Mouse (Mus musculus) embryonic facial prominence, embryonic 13.5 days (tissue): ENCODE data around the gene Gpd1. TPM values are rescaled to one million over a fixed set of nuclear protein-coding genes. Genes with fewer than 3 reads are reported as not detected.
"Not testable (repeated sequence)": the region's sequence is repeated elsewhere in the genome, so short reads cannot be mapped to it uniquely, and the experiment has no call there.

Source experiments
- ATAC-seq: fragments of 200-750 bp; cut with Nextera tagmentation; 2 replicates; pipeline ENCODE4 v1.8.0; 2017; ENCODE audit warnings: low read depth; ENCODE audit not compliant: insufficient number of reproducible peaks, insufficient read depth, low FRiP score, low TSS enrichment
- H3K27ac ChIP-seq: fragments of 300-500 bp; sonication (generic); 2 replicates; pipeline ENCODE4 v1.5.1; 2015; ENCODE audit warnings: moderate library complexity, mild to moderate bottlenecking, inconsistent platforms
- H3K27me3 ChIP-seq: fragments of 300-500 bp; sonication (generic); 2 replicates; pipeline ENCODE4 v1.6.1; 2015; ENCODE audit warnings: mild to moderate bottlenecking, inconsistent platforms
- H3K36me3 ChIP-seq: fragments of 300-500 bp; sonication (generic); 2 replicates; pipeline ENCODE4 v1.6.1; 2015; ENCODE audit warnings: mild to moderate bottlenecking, inconsistent platforms
- H3K4me1 ChIP-seq: fragments of 300-500 bp; sonication (generic); 2 replicates; pipeline ENCODE4 v1.6.1; 2015; ENCODE audit warnings: inconsistent platforms
- H3K4me2 ChIP-seq: fragments of 300-500 bp; sonication (generic); 2 replicates; pipeline ENCODE4 v1.6.1; 2015; ENCODE audit warnings: moderate library complexity, mild to moderate bottlenecking, inconsistent platforms
- H3K4me3 ChIP-seq: fragments of 300-500 bp; sonication (generic); 2 replicates; pipeline ENCODE4 v1.5.1; 2015; ENCODE audit warnings: mild to moderate bottlenecking, inconsistent platforms
- H3K9ac ChIP-seq: fragments of 300-500 bp; sonication (generic); 2 replicates; pipeline ENCODE4 v1.6.1; 2015; ENCODE audit warnings: mild to moderate bottlenecking, inconsistent platforms
- H3K9me3 ChIP-seq: fragments of 300-500 bp; sonication (generic); 2 replicates; pipeline ENCODE4 v1.6.1; 2016; ENCODE audit warnings: inconsistent platforms
- whole genome bisulfite sequencing: fragments of 180-500 bp; shearing (Covaris S2); methylation state at CpG from one replicate; pipeline ENCODE4 v1.1.7; 2015; ENCODE audit warnings: mixed read lengths; 5-methylcytosine and 5-hydroxymethylcytosine counted together
- polyA plus RNA-seq: library from polyadenylated mRNA; unstranded; fragments of >200 nt; fragmentation: Nextera tagmentation; extraction: Ambion mirVana; gene quantifications from 2 replicates; pipeline ENCODE4 v1.2.1, GENCODE M21; 2015

Gene Gpd1
- polyA plus RNA-seq, 1 experiment from 2014 or later, result 0.37 TPM

DNA sequence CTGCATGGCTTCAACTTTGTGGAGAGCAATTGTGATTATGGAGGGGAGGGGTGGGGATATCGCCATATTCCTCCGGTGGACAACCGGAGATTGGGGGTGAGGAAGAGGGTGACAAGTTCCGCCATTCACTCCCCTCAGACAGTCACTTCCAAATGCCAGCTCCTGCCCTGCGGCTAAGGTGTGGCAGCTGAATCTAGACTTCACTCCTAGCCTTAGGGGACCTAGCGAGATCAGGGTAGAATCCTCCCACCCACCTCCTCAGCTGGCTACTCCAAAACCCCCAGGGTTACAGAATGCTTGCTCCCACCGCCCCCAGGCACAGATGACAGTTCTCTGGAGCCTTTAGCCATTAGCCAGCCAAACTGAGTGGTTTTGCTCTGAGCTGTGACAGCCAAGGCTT is 38.3 kb upstream of the Gpd1 start:
- no peak for ATAC-seq
- no peak overlapping the region for H3K27ac ChIP-seq
- 63% methylated on average over 7 of the region's 7 CpGs for WGBS
- peaks cover 16% of the 10 kb centered on the region for H3K4me1 ChIP-seq
- H3K4me3 ChIP-seq, result no peak overlapping the region
- no peaks in the 10 kb centered on the region for H3K36me3 ChIP-seq
- H3K9me3 ChIP-seq, result no peaks in the 10 kb centered on the region
- H3K27me3 ChIP-seq, result peaks cover 9% of the 10 kb centered on the region
- H3K9ac ChIP-seq, result no peak overlapping the region
- no peak overlapping the region for H3K4me2 ChIP-seq

DNA sequence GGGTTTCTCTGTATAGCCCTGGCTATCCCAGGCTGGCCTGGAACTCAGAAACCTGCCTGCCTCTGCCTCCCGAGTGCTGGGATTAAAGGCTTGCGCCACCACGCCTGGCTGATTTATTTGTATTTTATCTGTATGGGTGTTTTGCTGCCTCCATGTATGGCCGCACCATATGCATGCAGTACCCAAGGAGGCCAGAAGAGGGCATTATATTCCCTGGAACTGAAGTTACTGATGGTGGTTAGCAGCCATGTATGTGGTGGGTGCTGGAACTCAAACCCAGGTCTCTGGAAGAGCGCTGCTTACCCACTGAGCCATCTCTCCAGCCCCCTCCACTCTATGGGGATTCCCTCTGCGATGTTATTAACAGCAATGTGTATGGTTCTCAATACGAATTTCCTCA is 34.4 kb upstream of the Gpd1 start:
- H3K4me2 ChIP-seq, result no peak overlapping the region
- H3K9me3 ChIP-seq, result no peaks in the 10 kb centered on the region
- H3K4me3 ChIP-seq, result no peak overlapping the region
- no peak overlapping the region for H3K9ac ChIP-seq
- no peak overlapping the region for H3K27ac ChIP-seq
- WGBS, result 88% methylated on average over 7 of the region's 7 CpGs
- H3K27me3 ChIP-seq, result no peaks in the 10 kb centered on the region
- H3K36me3 ChIP-seq, result no peaks in the 10 kb centered on the region
- ATAC-seq, result no peak
- peaks cover 8% of the 10 kb centered on the region for H3K4me1 ChIP-seq

GRCm38 (mm10) chr15:99684156-99684555 is 33.2 kb upstream of the Gpd1 start:
- no peak overlapping the region for H3K4me3 ChIP-seq
- no peak for ATAC-seq
- H3K27me3 ChIP-seq, result no peaks in the 10 kb centered on the region
- no peak overlapping the region for H3K9ac ChIP-seq
- no peaks in the 10 kb centered on the region for H3K9me3 ChIP-seq
- H3K36me3 ChIP-seq, result no peaks in the 10 kb centered on the region
- no peaks in the 10 kb centered on the region for H3K4me1 ChIP-seq
- WGBS, result 89% methylated on average over 5 of the region's 5 CpGs
- H3K27ac ChIP-seq, result no peak overlapping the region
- H3K4me2 ChIP-seq, result no peak overlapping the region

DNA sequence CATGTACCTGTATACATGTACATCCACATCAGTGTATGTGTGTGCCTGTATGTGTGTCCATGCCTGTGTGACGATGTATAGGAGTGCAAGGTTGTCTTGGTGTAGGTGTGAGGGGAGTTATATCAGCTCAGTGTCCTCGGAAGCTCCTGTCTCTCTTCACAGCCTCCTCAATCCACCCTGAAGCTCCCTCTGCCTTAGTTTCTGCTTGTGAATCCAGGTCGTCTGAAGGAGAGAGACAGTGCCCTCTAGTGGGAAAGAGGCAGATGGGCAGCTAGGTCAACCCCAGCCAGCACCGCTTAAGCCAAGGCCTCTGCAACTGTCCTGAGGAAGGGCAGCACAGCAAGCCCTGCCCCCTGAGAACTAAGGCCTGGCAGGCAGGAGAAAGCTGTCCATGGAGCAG is 28.6 kb upstream of the Gpd1 start:
- H3K4me1 ChIP-seq, result peaks cover 2% of the 10 kb centered on the region; the same call in 1 of the 2 replicates
- WGBS, result 7% methylated on average over 4 of the region's 4 CpGs

GRCm38 (mm10) chr15:99690924-99691323 is 26.4 kb upstream of the Gpd1 start:
- H3K9me3 ChIP-seq, result no peaks in the 10 kb centered on the region
- peaks cover 2% of the 10 kb centered on the region; the same call in 1 of the 2 replicates for H3K4me1 ChIP-seq
- H3K27ac ChIP-seq, result no peak overlapping the region
- no peak for ATAC-seq
- H3K27me3 ChIP-seq, result peaks cover 13% of the 10 kb centered on the region
- H3K36me3 ChIP-seq, result no peaks in the 10 kb centered on the region
- H3K4me3 ChIP-seq, result no peak overlapping the region
- WGBS, result 12% methylated on average over 4 of the region's 4 CpGs
- 0 out of 2 replicates have a peak overlapping the region, but pooled peaks have one; percentile 32 for H3K9ac ChIP-seq
- H3K4me2 ChIP-seq, result no peak overlapping the region

More for the DNA sequence above, 28.6 kb upstream of the Gpd1 start:
- Histone ChIP-seq H3K9ac (no peak overlapping the region), H3K4me2 (no peak overlapping the region), H3K27me3 (peaks cover 11% of the 10 kb centered on the region), H3K27ac (no peak overlapping the region), H3K4me3 (no peak overlapping the region), H3K36me3 (no peaks in the 10 kb centered on the region), H3K9me3 (no peaks in the 10 kb centered on the region)
- ATAC-seq, result no peak

DNA sequence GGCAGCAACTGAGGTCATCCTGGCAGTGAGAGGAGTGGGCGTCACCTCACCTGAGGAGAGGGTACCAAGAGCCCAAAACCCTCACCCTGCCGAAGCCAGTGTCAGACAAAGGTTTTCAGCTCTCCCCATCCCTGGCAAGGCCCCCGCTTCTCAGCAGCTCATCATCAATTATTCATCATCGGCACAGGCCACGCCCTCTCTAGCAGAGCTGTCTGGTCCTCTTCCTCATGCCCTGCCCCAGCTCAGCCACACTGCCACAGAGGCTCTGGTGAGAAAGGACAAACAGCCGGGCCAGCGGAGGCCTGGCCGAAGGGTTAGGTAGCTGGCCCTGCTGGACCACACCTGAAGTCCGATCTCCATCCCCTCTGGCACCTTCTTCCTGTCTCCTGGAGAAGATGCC is 25.3 kb upstream of the Gpd1 start:
- H3K9me3 ChIP-seq, result no peaks in the 10 kb centered on the region
- no peak overlapping the region for H3K4me2 ChIP-seq
- no peak overlapping the region for H3K9ac ChIP-seq
- no peaks in the 10 kb centered on the region for H3K36me3 ChIP-seq
- no peak for ATAC-seq
- peaks cover 20% of the 10 kb centered on the region for H3K27me3 ChIP-seq
- H3K4me1 ChIP-seq, result peaks cover 2% of the 10 kb centered on the region; the same call in 1 of the 2 replicates
- 64% methylated on average over 9 of the region's 9 CpGs for WGBS
- no peak overlapping the region for H3K4me3 ChIP-seq
- no peak overlapping the region for H3K27ac ChIP-seq

DNA sequence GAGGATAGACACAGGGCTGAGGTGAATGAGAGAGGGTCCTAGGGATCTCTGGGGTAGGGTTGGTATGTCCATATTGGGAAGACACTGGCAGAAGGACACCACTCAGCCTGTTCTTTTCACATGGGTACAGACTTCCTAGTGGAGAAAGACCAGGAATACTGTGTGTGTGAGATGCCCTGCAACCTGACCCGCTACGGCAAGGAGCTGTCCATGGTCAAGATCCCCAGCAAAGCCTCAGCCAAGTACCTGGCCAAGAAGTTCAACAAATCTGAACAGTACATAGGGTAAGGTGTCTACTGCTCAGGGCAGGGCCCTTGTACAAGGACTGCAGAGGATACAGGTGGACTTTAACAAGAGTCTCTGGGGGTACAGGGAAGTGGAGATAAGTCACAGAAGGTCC is 20.0 kb upstream of the Gpd1 start:
- H3K27ac ChIP-seq, result no peak overlapping the region
- H3K9ac ChIP-seq, result no peak overlapping the region
- no peak overlapping the region for H3K4me2 ChIP-seq
- H3K36me3 ChIP-seq, result no peaks in the 10 kb centered on the region
- peaks cover 14% of the 10 kb centered on the region for H3K4me1 ChIP-seq
- no peak for ATAC-seq
- H3K4me3 ChIP-seq, result no peak overlapping the region
- no peaks in the 10 kb centered on the region for H3K9me3 ChIP-seq
- H3K27me3 ChIP-seq, result peaks cover 28% of the 10 kb centered on the region
- WGBS, result 14% methylated on average over 2 of the region's 2 CpGs

DNA sequence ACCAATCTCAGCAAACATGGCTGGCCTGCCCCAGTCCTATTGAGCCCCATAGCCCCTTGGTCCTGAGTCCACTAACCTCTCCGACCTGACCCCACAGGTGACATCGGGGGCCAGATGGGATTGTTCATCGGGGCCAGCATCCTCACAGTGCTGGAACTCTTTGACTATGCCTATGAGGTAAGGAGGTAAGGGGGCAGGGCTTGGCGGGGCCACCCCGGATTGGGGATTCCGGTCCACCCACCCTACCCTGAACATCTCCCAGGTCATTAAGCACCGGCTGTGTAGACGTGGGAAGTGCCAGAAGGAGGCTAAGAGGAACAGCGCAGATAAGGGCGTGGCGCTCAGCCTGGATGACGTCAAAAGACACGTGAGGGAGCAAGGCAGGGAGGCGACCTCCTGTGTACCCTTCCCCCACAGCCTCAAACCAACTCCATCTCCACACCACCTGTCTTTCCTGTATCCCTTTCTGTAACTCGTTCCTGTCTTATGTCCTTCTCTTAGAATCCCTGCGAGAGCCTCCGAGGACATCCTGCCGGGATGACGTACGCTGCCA is 18.7 kb upstream of the Gpd1 start:
- no peak overlapping the region; the same call in 1 of the 2 replicates for H3K4me3 ChIP-seq
- WGBS, result 32% methylated on average over 20 of the region's 20 CpGs
- no peak for ATAC-seq
- H3K9ac ChIP-seq, result 0 out of 2 replicates have a peak overlapping the region, but pooled peaks have one; percentile 6
- peaks cover 28% of the 10 kb centered on the region for H3K27me3 ChIP-seq
- peaks cover 24% of the 10 kb centered on the region for H3K4me1 ChIP-seq
- H3K27ac ChIP-seq, result no peak overlapping the region
- H3K9me3 ChIP-seq, result no peaks in the 10 kb centered on the region
- H3K36me3 ChIP-seq, result no peaks in the 10 kb centered on the region
- H3K4me2 ChIP-seq, result peak overlapping the region; percentile 22; the same call in 1 of the 2 replicates

DNA sequence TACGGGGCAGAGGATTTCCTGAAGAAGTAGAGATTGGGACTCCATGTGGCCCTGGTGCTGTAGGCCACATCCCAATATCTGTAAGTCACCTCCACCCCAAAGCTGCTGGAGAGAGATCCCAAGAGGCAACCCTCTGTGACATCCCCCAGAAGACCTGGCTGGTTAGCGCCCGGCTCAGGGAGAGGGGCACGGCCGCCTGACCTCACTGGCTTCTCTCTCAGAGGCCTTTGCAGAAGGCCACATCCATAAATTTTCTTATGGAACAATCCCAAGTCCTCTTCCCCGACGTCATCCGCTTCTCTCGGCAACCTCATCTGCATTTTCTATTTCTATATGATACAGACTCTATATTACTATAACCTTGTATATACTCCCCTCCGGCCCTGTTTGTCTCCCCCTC is 17.6 kb upstream of the Gpd1 start:
- 80% methylated on average over 10 of the region's 10 CpGs for WGBS
- Histone ChIP-seq H3K4me2 (no peak overlapping the region), H3K4me1 (peaks cover 36% of the 10 kb centered on the region), H3K4me3 (no peak overlapping the region), H3K9me3 (no peaks in the 10 kb centered on the region), H3K27me3 (peaks cover 25% of the 10 kb centered on the region), H3K9ac (no peak overlapping the region), H3K27ac (no peak overlapping the region), H3K36me3 (peaks cover 8% of the 10 kb centered on the region; the same call in 1 of the 2 replicates)
- ATAC-seq, result no peak

DNA sequence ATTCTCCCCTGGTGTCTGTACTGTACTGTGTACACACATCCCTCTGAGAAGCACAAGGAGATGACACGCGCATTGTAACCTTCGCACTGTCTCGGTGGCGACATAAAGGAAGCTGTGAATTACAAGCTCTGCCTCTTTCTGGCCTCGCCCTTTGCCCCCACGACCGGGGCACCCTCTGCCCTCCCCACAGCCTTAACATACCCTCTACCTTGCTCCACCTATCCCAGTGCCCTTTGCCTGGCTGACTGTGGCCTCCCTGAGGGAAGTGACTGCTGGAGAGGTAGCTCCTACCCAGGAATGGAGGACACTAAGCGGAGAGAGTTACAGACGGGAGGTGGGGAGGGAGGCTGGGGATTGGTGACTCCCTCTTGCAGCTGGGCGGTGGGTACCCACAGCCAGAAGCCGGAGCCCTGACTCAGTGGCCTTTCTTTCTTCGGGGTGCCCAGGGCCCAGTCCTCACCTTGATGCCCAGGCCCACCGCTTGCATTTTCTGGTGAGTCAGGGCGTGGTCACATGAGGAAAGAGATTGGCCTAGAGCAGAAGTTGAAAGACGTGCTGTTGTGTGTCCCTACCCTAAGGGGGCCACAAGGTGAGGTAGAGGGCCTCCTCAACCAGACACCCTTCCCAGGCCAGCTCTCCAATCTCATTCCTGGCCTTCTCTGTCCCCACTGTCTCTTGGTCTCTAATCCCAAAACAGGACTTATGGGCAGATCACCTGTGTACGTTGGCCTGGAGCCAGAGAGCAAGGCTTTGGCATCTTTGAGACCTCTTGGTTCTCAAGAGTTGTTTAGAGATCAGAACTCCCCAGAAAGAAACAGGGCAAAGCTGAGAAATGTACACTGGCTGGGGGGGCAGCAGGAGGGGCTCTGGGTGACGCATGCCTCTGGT is 16.9 kb upstream of the Gpd1 start:
- no peak for ATAC-seq
- H3K9me3 ChIP-seq, result no peaks in the 10 kb centered on the region
- H3K27ac ChIP-seq, result 0 out of 2 replicates have a peak overlapping the region, but pooled peaks have one; percentile 3
- H3K4me2 ChIP-seq, result no peak overlapping the region
- H3K4me3 ChIP-seq, result no peak overlapping the region
- H3K4me1 ChIP-seq, result peaks cover 38% of the 10 kb centered on the region
- H3K27me3 ChIP-seq, result peaks cover 25% of the 10 kb centered on the region
- H3K36me3 ChIP-seq, result peaks cover 13% of the 10 kb centered on the region
- no peak overlapping the region for H3K9ac ChIP-seq
- WGBS, result 84% methylated on average over 18 of the region's 18 CpGs

DNA sequence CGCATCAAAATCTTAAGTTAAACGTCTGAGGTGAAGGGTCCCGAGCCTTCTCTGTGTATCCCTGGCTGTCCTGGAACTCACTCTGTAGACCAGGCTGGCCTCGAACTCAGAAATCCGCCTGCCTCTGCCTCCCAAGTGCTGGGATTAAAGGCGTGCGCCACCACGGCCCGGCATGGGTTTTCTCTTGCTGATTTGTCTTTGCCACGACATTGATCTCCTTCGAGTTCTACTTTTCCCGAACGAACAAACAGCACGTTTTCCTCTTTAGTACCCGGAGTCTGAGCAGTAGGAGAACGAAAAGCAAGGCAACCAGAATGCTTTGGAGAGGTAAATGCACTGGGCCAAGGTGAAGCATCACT is 15.7 kb upstream of the Gpd1 start:
- Histone ChIP-seq H3K4me3 (peak overlapping the region; percentile 80), H3K9ac (peak overlapping the region; percentile 96), H3K27me3 (peaks cover 21% of the 10 kb centered on the region), H3K36me3 (peaks cover 22% of the 10 kb centered on the region), H3K4me1 (peaks cover 38% of the 10 kb centered on the region), H3K27ac (peak overlapping the region; percentile 96; the same call in 1 of the 2 replicates), H3K4me2 (peak overlapping the region; percentile 80)
- ATAC-seq, H3K9me3 ChIP-seq: not testable (repeated sequence)
- WGBS, result 46% methylated on average over 16 of the region's 16 CpGs
